Mouse (Mus musculus): Measurements from ENCODE around the gene Krcc1. TPM values are rescaled to one million over a fixed set of nuclear protein-coding genes. Genes with fewer than 3 reads are reported as not detected.

Krcc1 gene
- total and polyA plus RNA-seq, 3 experiments, result 18.7 to 40.2 (median 23.6) TPM

GRCm38 (mm10) chr6:71270301-71271056 lies 998 bp upstream of the Krcc1 start (continued):
- TF ChIP-seq NRF1 (IDR thresholded peaks at IDR 0.05; ENCODE audit: low read depth, low read length) (no peak), MYC (IDR thresholded peaks at IDR 0.05; ENCODE audit: low read depth, low read length) (peak; percentile 83; the same call in 1 of the 2 replicates), MXI1 (IDR thresholded peaks at IDR 0.05; ENCODE audit: low read depth, low read length) (peak; percentile 85), ELF1 (IDR thresholded peaks at IDR 0.05; ENCODE audit: low read depth, low read length) (peak; percentile 70), NELFE (IDR thresholded peaks at IDR 0.05; ENCODE audit: low read depth, low read length) (peak; percentile 70)

- peak overlapping the region; percentile 87 for H3K4me2 ChIP-seq (ENCODE audit: insufficient read depth, low read depth, poor library complexity, severe bottlenecking)
- H3K9ac ChIP-seq (ENCODE audit: insufficient read depth, low read depth), result peak overlapping the region; percentile 70
- H3K4me1 ChIP-seq (ENCODE audit: control insufficient read depth in 1 of 2, insufficient read depth in 2 of 2), result peaks cover 3 to 27% of the 10 kb centered on the region in 2 experiments; a peak in 3 of 4 replicates
- H3K27ac ChIP-seq (ENCODE audit: insufficient read depth, low read depth), result peak overlapping the region; percentile 74
- H3K79me2 ChIP-seq (replicated peaks; ENCODE audit: control insufficient read depth, extremely low read depth, insufficient read depth, poor library complexity, severe bottlenecking), result peaks cover 13% of the 10 kb centered on the region
- H3K27me3 ChIP-seq (replicated peaks), result no peaks in the 10 kb centered on the region
- peaks cover 0 to 3% of the 10 kb centered on the region in 2 experiments for H3K36me3 ChIP-seq (replicated peaks in 1 of 2; ENCODE audit: control insufficient read depth in 1 of 2, insufficient read depth in 1 of 2, low read length in 1 of 2)
- peak overlapping the region; percentile 62 to 99 (median 73) for H3K4me3 ChIP-seq (replicated peaks in 1 of 3; ENCODE audit: low read depth in 2 of 3, low read length in 2 of 3, poor library complexity in 1 of 3)
- no peaks in the 10 kb centered on the region for H3K9me3 ChIP-seq (replicated peaks; ENCODE audit: low read length)
- in situ Hi-C loops (cut with MboI; ENCODE audit: low pct_ligation_motif_present, low pct_unique_long_range_greater_than_20kb, low sequenced_read_pairs), result no loop called here
- TF ChIP-seq NELFE (IDR thresholded peaks at IDR 0.05; ENCODE audit: low read depth, low read length) (0 out of 2 replicates have a peak, but pooled peaks have one; percentile 21), SMC3 (IDR thresholded peaks at IDR 0.05; ENCODE audit: low read depth, low read length) (no peak), MEF2A (IDR thresholded peaks at IDR 0.05; ENCODE audit: borderline replicate concordance, low read depth, low read length) (no peak), JUN (IDR thresholded peaks at IDR 0.05; ENCODE audit: insufficient read depth, low read depth, low read length) (no peak)
- dilution Hi-C loops (cut with MboI; ENCODE audit: extremely low pct_ligation_motif_present, extremely low pct_unique_long_range_greater_than_20kb, low sequenced_read_pairs), result no loop called here
- no peak for DNase-seq (ENCODE audit: extremely low read depth)
Measured at GRCm38 (mm10) chr6:71271057-71271388, 454 bp upstream of the Krcc1 start.

GRCm38 (mm10) chr6:71272316-71272741 lies 852 bp downstream of the Krcc1 start:
- dilution Hi-C loops (cut with MboI; ENCODE audit: extremely low pct_ligation_motif_present, extremely low pct_unique_long_range_greater_than_20kb, low sequenced_read_pairs), result no loop called here
- DNase-seq (ENCODE audit: extremely low read depth), result no peak
- TF ChIP-seq EP300 (IDR thresholded peaks at IDR 0.05; ENCODE audit: low read length) (peak; percentile 32; the same call in 1 of the 2 replicates), NRF1 (IDR thresholded peaks at IDR 0.05; ENCODE audit: low read depth, low read length) (0 out of 2 replicates have a peak, but pooled peaks have one; percentile 11), CHD1 (IDR thresholded peaks at IDR 0.05; ENCODE audit: low read depth, low read length) (peak; percentile 96), JUN (IDR thresholded peaks at IDR 0.05; ENCODE audit: insufficient read depth, low read depth, low read length) (no peak), SIN3A (IDR thresholded peaks at IDR 0.05; ENCODE audit: low read length) (peak; percentile 57), NELFE (IDR thresholded peaks at IDR 0.05; ENCODE audit: low read depth, low read length) (0 out of 2 replicates have a peak, but pooled peaks have one; percentile 21), POLR2A (IDR thresholded peaks at IDR 0.05; ENCODE audit: low read depth, low read length) (no peak), HCFC1 (IDR thresholded peaks at IDR 0.05; ENCODE audit: low read depth, low read length) (no peak), UBTF (IDR thresholded peaks at IDR 0.05; ENCODE audit: low read depth, low read length) (no peak), JUND (conservative IDR thresholded peaks at IDR 0.05; ENCODE audit: low read depth, low read length) (no peak), TBP (conservative IDR thresholded peaks at IDR 0.05; ENCODE audit: low read depth, low read length) (no peak), POLR2AphosphoS2 (IDR thresholded peaks at IDR 0.05; ENCODE audit: low read depth, low read length) (no peak), CHD2 (IDR thresholded peaks at IDR 0.05; ENCODE audit: low read length) (0 out of 2 replicates have a peak, but pooled peaks have one; percentile 29), BHLHE40 (IDR thresholded peaks at IDR 0.05; ENCODE audit: low read depth, low read length) (no peak), USF2 (conservative IDR thresholded peaks at IDR 0.05; ENCODE audit: low read depth, low read length) (no peak), ZKSCAN1 (IDR thresholded peaks at IDR 0.05; ENCODE audit: borderline replicate concordance, low read depth, low read length) (no peak), MXI1 (IDR thresholded peaks at IDR 0.05; ENCODE audit: low read depth, low read length) (peak; percentile 63; the same call in 1 of the 2 replicates), RAD21 (IDR thresholded peaks at IDR 0.05; ENCODE audit: low read depth, low read length) (no peak), ZMIZ1 (IDR thresholded peaks at IDR 0.05; ENCODE audit: low read depth, low read length) (0 out of 2 replicates have a peak, but pooled peaks have one; percentile 28), ZC3H11A (IDR thresholded peaks at IDR 0.05; ENCODE audit: low read depth, low read length) (no peak), MAX (IDR thresholded peaks at IDR 0.05; ENCODE audit: low read length) (peak; percentile 29; the same call in 1 of the 2 replicates), MAFK (IDR thresholded peaks at IDR 0.05; ENCODE audit: insufficient replicate concordance, low read length) (no peak), CTCF (conservative IDR thresholded peaks at IDR 0.05 in 1 of 2, IDR thresholded peaks at IDR 0.05 in 1 of 2; ENCODE audit: low read depth in 2 of 2, low read length in 2 of 2) (no peak), KAT2A (IDR thresholded peaks at IDR 0.05; ENCODE audit: insufficient replicate concordance, low read length) (no peak), MYC (IDR thresholded peaks at IDR 0.05; ENCODE audit: low read depth, low read length) (0 out of 2 replicates have a peak, but pooled peaks have one; percentile 39)

More at GRCm38 (mm10) chr6:71272316-71272741, 852 bp downstream of the Krcc1 start:
- Histone ChIP-seq H3K27me3 (replicated peaks) (no peaks in the 10 kb centered on the region), H3K79me2 (replicated peaks; ENCODE audit: control insufficient read depth, extremely low read depth, insufficient read depth, poor library complexity, severe bottlenecking) (peaks cover 13% of the 10 kb centered on the region), H3K4me3 (replicated peaks in 1 of 3; ENCODE audit: low read depth in 2 of 3, low read length in 2 of 3, poor library complexity in 1 of 3) (peak overlapping the region; percentile 59 to 99 (median 97)), H3K27ac (ENCODE audit: insufficient read depth, low read depth) (peak overlapping the region; percentile 87), H3K9me3 (replicated peaks; ENCODE audit: low read length) (no peaks in the 10 kb centered on the region), H3K4me2 (ENCODE audit: insufficient read depth, low read depth, poor library complexity, severe bottlenecking) (peak overlapping the region; percentile 94), H3K4me1 (ENCODE audit: control insufficient read depth in 1 of 2, insufficient read depth in 2 of 2) (peaks cover 3 to 27% of the 10 kb centered on the region in 2 experiments; a peak in 3 of 4 replicates), H3K36me3 (replicated peaks in 1 of 2; ENCODE audit: control insufficient read depth in 1 of 2, insufficient read depth in 1 of 2, low read length in 1 of 2) (peaks cover 0 to 3% of the 10 kb centered on the region in 2 experiments), H3K9ac (ENCODE audit: insufficient read depth, low read depth) (peak overlapping the region; percentile 94)
- in situ Hi-C loops (cut with MboI; ENCODE audit: low pct_ligation_motif_present, low pct_unique_long_range_greater_than_20kb, low sequenced_read_pairs), result no loop called here

Measured in CH12.LX (cell line).